12 mouse cellular contexts compared by ENCODE assay signal in the genomic region with DNA sequence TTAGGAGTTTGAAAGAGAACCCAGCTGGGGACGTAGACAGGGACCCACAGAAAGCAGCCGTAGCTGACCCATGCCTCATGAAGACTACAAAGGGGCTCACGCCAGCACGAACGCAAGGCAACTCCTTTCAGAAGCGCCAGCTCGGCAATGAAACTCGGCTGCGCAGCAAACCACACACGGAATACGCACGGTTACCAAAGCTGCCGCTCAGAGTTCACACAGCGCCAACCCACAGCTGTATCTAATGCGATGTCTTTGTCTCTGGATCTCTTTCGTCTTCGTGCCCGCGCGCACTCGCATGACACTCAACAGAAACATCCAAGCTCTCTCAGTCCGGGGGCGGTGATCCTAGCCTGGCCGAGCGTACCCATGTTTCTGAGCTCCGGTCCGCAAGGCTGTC. TPM values are rescaled to one million over a fixed set of nuclear protein-coding genes. Genes with fewer than 3 reads are reported as not detected.
DNase-seq lines count a peak whose midpoint lies in the region; ATAC-seq and TF ChIP-seq lines count a peak whose summit lies in the region.
"Had no signal": no experiment of that assay in that cellular context is flagged by ENCODE, and none has a peak within 500 bp of the region (broad histone marks: within the 10 kb centered on the region; RNA-seq: fewer than 3 reads in every experiment).

No protein-coding gene starts in this region.

- peaks cover 27% of the 10 kb centered on the region for H3K4me1 ChIP-seq in kidney, embryonic 16.5 days (ENCODE audit: insufficient read depth, low read length)
- no peaks in the 10 kb centered on the region for H3K4me1 ChIP-seq in cortical plate, adult 2 months (ENCODE audit: control insufficient read depth, insufficient read depth, low read length)
- peaks cover 2% of the 10 kb centered on the region; the same call in 1 of the 2 replicates for H3K4me1 ChIP-seq in hindbrain, embryonic 11.5 days (replicated peaks; ENCODE audit: control insufficient read depth, insufficient read depth, low read length)
- no peaks in the 10 kb centered on the region for H3K4me1 ChIP-seq in midbrain, postnatal 0 days (ENCODE audit: insufficient read depth, low read length)
- H3K4me1 ChIP-seq in stomach, postnatal 0 days (replicated peaks; ENCODE audit: control insufficient read depth, insufficient read depth), result no peaks in the 10 kb centered on the region

- H3K4me2 ChIP-seq in kidney, embryonic 16.5 days (replicated peaks; ENCODE audit: low read depth, low read length), result peak overlapping the region; percentile 42
- H3K4me2 ChIP-seq in hindbrain, embryonic 11.5 days (replicated peaks; ENCODE audit: low read depth, low read length), result peak overlapping the region; percentile 35
- peak overlapping the region; percentile 51 for H3K4me2 ChIP-seq in midbrain, postnatal 0 days (ENCODE audit: low read depth, low read length, poor library complexity, severe bottlenecking)
- H3K4me2 ChIP-seq in stomach, postnatal 0 days (replicated peaks; ENCODE audit: low read depth), result no peak overlapping the region

- ATAC-seq in kidney, embryonic 16.5 days (ENCODE audit: low FRiP score, low TSS enrichment), result no peak
- ATAC-seq in hindbrain, embryonic 11.5 days (ENCODE audit: low FRiP score), result no peak
- ATAC-seq in midbrain, postnatal 0 days (ENCODE audit: low FRiP score), result no peak
- ATAC-seq in stomach, postnatal 0 days (ENCODE audit: low FRiP score, low TSS enrichment), result no peak

- H3K27ac ChIP-seq in kidney, embryonic 16.5 days (ENCODE audit: low read length), result no peak overlapping the region
- H3K27ac ChIP-seq in cortical plate, adult 2 months (ENCODE audit: insufficient read depth, low read length), result no peak overlapping the region
- peak overlapping the region; percentile 77 for H3K27ac ChIP-seq in hindbrain, embryonic 11.5 days (ENCODE audit: low read depth, low read length)
- peak overlapping the region; percentile 79 for H3K27ac ChIP-seq in midbrain, postnatal 0 days (ENCODE audit: low read depth, low read length)
- H3K27ac ChIP-seq in stomach, postnatal 0 days (replicated peaks), result no peak overlapping the region
- H3K27ac ChIP-seq: macrophage had no signal

- peak overlapping the region; percentile 21 for H3K4me3 ChIP-seq in kidney, embryonic 16.5 days (ENCODE audit: low read length)
- peak overlapping the region; percentile 60 for H3K4me3 ChIP-seq in cortical plate, adult 2 months (ENCODE audit: insufficient read depth, low read length)
- H3K4me3 ChIP-seq in hindbrain, embryonic 11.5 days (ENCODE audit: low read depth, low read length), result peak overlapping the region; percentile 37
- H3K4me3 ChIP-seq in midbrain, postnatal 0 days (ENCODE audit: low read depth, low read length), result peak overlapping the region; percentile 40
- no peak overlapping the region for H3K4me3 ChIP-seq in stomach, postnatal 0 days (ENCODE audit: low read depth, low read length)

- no peak for TF ChIP-seq EP300 in stomach, postnatal 0 days (optimal IDR thresholded peaks at IDR 0.05)

- H3K36me3 ChIP-seq in kidney, embryonic 16.5 days (ENCODE audit: insufficient read depth, low read length), result no peaks in the 10 kb centered on the region
- no peaks in the 10 kb centered on the region for H3K36me3 ChIP-seq in hindbrain, embryonic 11.5 days (ENCODE audit: control insufficient read depth, insufficient read depth, low read length)
- no peaks in the 10 kb centered on the region for H3K36me3 ChIP-seq in midbrain, postnatal 0 days (ENCODE audit: insufficient read depth, low read length)
- H3K36me3 ChIP-seq in stomach, postnatal 0 days (ENCODE audit: control insufficient read depth, insufficient read depth, low read length), result no peaks in the 10 kb centered on the region

- H3K27me3 ChIP-seq in kidney, embryonic 16.5 days (ENCODE audit: insufficient read depth, low read length), result peaks cover 87% of the 10 kb centered on the region
- peaks cover 79% of the 10 kb centered on the region for H3K27me3 ChIP-seq in hindbrain, embryonic 11.5 days (ENCODE audit: control insufficient read depth, insufficient read depth, low read length)
- H3K27me3 ChIP-seq in midbrain, postnatal 0 days (ENCODE audit: insufficient read depth, low read length), result peaks cover 33% of the 10 kb centered on the region
- peaks cover 44% of the 10 kb centered on the region for H3K27me3 ChIP-seq in stomach, postnatal 0 days (ENCODE audit: control insufficient read depth, insufficient read depth, low read length)

- no peak overlapping the region for H3K9ac ChIP-seq in kidney, embryonic 16.5 days (replicated peaks; ENCODE audit: low read length)
- H3K9ac ChIP-seq in hindbrain, embryonic 11.5 days (ENCODE audit: low read depth, low read length), result peak overlapping the region; percentile 63
- peak overlapping the region; percentile 63 for H3K9ac ChIP-seq in midbrain, postnatal 0 days (replicated peaks; ENCODE audit: low read length, poor library complexity, severe bottlenecking)
- H3K9ac ChIP-seq in stomach, postnatal 0 days (ENCODE audit: low read length), result no peak overlapping the region

- 0 out of 2 replicates have a peak, but pooled peaks have one; percentile 15 for TF ChIP-seq POLR2A in cortical plate, adult 2 months (IDR thresholded peaks at IDR 0.05; ENCODE audit: extremely low read depth, insufficient read depth, low read length)

- WGBS in kidney, embryonic 16.5 days, result under 1% methylated on average over 27 of the region's 27 CpGs
- 0% methylated on average over 27 of the region's 27 CpGs for WGBS in hindbrain, embryonic 11.5 days
- under 1% methylated on average over 27 of the region's 27 CpGs for WGBS in midbrain, postnatal 0 days
- WGBS in stomach, postnatal 0 days, result under 1% methylated on average over 27 of the region's 27 CpGs

- TF ChIP-seq CTCF in cortical plate, adult 2 months (IDR thresholded peaks at IDR 0.05; ENCODE audit: extremely low read depth, insufficient read depth, low read length), result no peak
- no peak for TF ChIP-seq CTCF in midbrain, postnatal 0 days (IDR thresholded peaks at IDR 0.05)
- no peak for TF ChIP-seq CTCF in stomach, postnatal 0 days (IDR thresholded peaks at IDR 0.05; ENCODE audit: low read depth)

- no peak for DNase-seq in kidney, postnatal 14 days
- DNase-seq in hindbrain, embryonic 11.5 days (ENCODE audit: low spot score), result peak; percentile 63
- peak; percentile 47 for DNase-seq in midbrain, postnatal 0 days (ENCODE audit: low spot score)
- DNase-seq in urinary bladder, postnatal 10 days (ENCODE audit: low spot score), result no peak
- DNase-seq in stomach, postnatal 0 days (ENCODE audit: low spot score), result no peak
- no peak for DNase-seq in cerebellum, postnatal 25 days
- DNase-seq: cerebellum, adult 11 months had no signal

- H3K9me3 ChIP-seq in kidney, embryonic 16.5 days (ENCODE audit: low read length), result no peaks in the 10 kb centered on the region
- H3K9me3 ChIP-seq in hindbrain, embryonic 11.5 days (ENCODE audit: control insufficient read depth, low read length), result no peaks in the 10 kb centered on the region
- H3K9me3 ChIP-seq in midbrain, postnatal 0 days (ENCODE audit: low read length), result no peaks in the 10 kb centered on the region
- H3K9me3 ChIP-seq in stomach, postnatal 0 days (ENCODE audit: control insufficient read depth, low read length), result no peaks in the 10 kb centered on the region

RNA-seq across cellular contexts. Expression of gene Slc32a1, which starts 0.9 kb away (rescaled TPM):
- 0.12 TPM in 1 of 2 replicates, not detected in the other for polyA plus RNA-seq in kidney, embryonic 16.5 days (2015; fragmentation: Nextera tagmentation; extraction: Ambion mirVana)
- 73.8 and 87.3 TPM in 2 replicates for polyA plus RNA-seq in cortical plate, adult 2 months (2012; rRNA removed)
- 1.9 and 2.9 TPM in 2 replicates for polyA plus RNA-seq in hindbrain, embryonic 11.5 days (2014; fragmentation: Nextera tagmentation; extraction: Ambion mirVana)
- 53.9 and 63.6 TPM in 2 replicates for total RNA-seq in midbrain, postnatal 0 days (2014; rRNA removed)
- 14.3 and 14.4 TPM in 2 replicates for polyA plus RNA-seq in midbrain, postnatal 0 days (2015; fragmentation: Nextera tagmentation; extraction: Ambion mirVana)
- not detected in 2 replicates for polyA plus RNA-seq in stomach, postnatal 0 days (2015; fragmentation: Nextera tagmentation; extraction: Ambion mirVana)
- total RNA-seq: gastrocnemius, adult 18-20 months had no signal
- polyA plus RNA-seq: small intestine, adult 2 months had no signal

RNA-seq across cellular contexts. Expression of gene Actr5, which starts 15.0 kb away (rescaled TPM):
- 5.1 and 9.7 TPM in 2 replicates for polyA plus RNA-seq in kidney, embryonic 16.5 days (2015; fragmentation: Nextera tagmentation; extraction: Ambion mirVana)
- polyA plus RNA-seq in cortical plate, adult 2 months (2012; rRNA removed), result 6.9 and 7.4 TPM in 2 replicates
- polyA plus RNA-seq in hindbrain, embryonic 11.5 days (2014; fragmentation: Nextera tagmentation; extraction: Ambion mirVana), result 13.7 and 16.7 TPM in 2 replicates
- 18.5 and 25.4 TPM in 2 replicates for total RNA-seq in midbrain, postnatal 0 days (2014; rRNA removed)
- polyA plus RNA-seq in midbrain, postnatal 0 days (2015; fragmentation: Nextera tagmentation; extraction: Ambion mirVana), result 8.8 and 10.6 TPM in 2 replicates
- 5.1 and 5.2 TPM in 2 replicates for polyA plus RNA-seq in stomach, postnatal 0 days (2015; fragmentation: Nextera tagmentation; extraction: Ambion mirVana)

RNA-seq across cellular contexts. Expression of gene Ppp1r16b, which starts 55.5 kb away (rescaled TPM):
- polyA plus RNA-seq in kidney, embryonic 16.5 days (2015; fragmentation: Nextera tagmentation; extraction: Ambion mirVana), result 14.1 and 17.7 TPM in 2 replicates
- 51.5 and 55.4 TPM in 2 replicates for polyA plus RNA-seq in cortical plate, adult 2 months (2012; rRNA removed)
- 2.4 and 3.6 TPM in 2 replicates for polyA plus RNA-seq in hindbrain, embryonic 11.5 days (2014; fragmentation: Nextera tagmentation; extraction: Ambion mirVana)
- 30.8 and 32.2 TPM in 2 replicates for total RNA-seq in midbrain, postnatal 0 days (2014; rRNA removed)
- polyA plus RNA-seq in midbrain, postnatal 0 days (2015; fragmentation: Nextera tagmentation; extraction: Ambion mirVana), result 31.0 and 31.6 TPM in 2 replicates
- polyA plus RNA-seq in stomach, postnatal 0 days (2015; fragmentation: Nextera tagmentation; extraction: Ambion mirVana), result 2.0 and 2.1 TPM in 2 replicates

Comparison
In these comparisons a context has a peak if more than half of its experiments do, and no peak if none do; other contexts are left out.
1. H3K27ac ChIP-seq: peak in hindbrain, embryonic 11.5 days (single experiment) and midbrain, postnatal 0 days (single experiment); none in kidney, embryonic 16.5 days (single experiment), cortical plate, adult 2 months (single experiment) and stomach, postnatal 0 days (single experiment).
2. H3K9ac ChIP-seq: peak in hindbrain, embryonic 11.5 days (single experiment) and midbrain, postnatal 0 days (single experiment); none in kidney, embryonic 16.5 days (single experiment) and stomach, postnatal 0 days (single experiment).
3. DNase-seq: peak in hindbrain, embryonic 11.5 days (single experiment) and midbrain, postnatal 0 days (single experiment); none in kidney, postnatal 14 days (single experiment), urinary bladder, postnatal 10 days (single experiment), stomach, postnatal 0 days (single experiment) and cerebellum, postnatal 25 days (0 of 2).